Comparison of ENCODE assay signal across 11 mouse cellular contexts in the genomic region with DNA sequence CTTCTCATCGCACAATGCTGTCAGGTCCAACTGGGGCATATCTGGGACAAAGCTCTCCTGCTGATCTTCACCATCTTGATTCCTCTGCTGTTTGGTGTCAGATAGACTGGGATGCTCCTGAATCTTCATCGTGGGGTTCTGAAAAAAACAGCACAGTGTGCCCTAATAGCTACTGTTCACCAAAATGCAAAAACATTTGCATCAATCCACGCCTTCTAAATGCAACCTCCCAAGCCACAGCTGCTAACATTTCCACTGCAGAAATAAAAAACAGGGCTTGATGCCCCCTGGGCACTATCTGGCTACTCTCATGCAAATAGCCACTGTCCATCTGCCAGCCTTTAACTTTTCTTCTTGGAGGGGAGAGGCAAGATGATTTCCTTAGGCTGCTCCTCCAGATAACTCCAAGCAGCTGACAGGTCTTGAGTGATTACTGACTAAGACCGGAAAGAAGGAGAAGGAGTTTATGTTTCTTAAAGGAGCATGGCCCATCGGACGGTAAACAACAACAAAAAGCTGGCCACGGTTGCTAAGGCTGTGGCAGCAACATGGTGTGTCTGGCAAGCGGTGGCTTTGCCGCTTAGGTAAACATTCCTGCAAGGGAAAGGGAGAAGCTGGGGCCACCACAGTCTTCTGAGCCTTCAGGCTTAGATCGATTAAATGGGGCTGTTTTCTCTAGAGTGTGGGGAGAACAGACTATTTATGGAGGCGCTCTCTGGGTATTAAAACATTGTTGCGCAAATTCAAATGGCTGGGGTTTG. TPM values are rescaled to one million over a fixed set of nuclear protein-coding genes. Genes with fewer than 3 reads are reported as not detected.
DNase-seq lines count a peak whose midpoint lies in the region; ATAC-seq and TF ChIP-seq lines count a peak whose summit lies in the region.
"Had no signal": no experiment of that assay in that cellular context is flagged by ENCODE, and none has a peak within 500 bp of the region (broad histone marks: within the 10 kb centered on the region; RNA-seq: fewer than 3 reads in every experiment).

No protein-coding gene starts in this region.

- H3K27me3 ChIP-seq in kidney, embryonic 16.5 days (ENCODE audit: insufficient read depth, low read length) = no peaks in the 10 kb centered on the region
- H3K27me3 ChIP-seq in cerebellum, adult 2 months (ENCODE audit: control insufficient read depth, insufficient read depth, low read length) = no peaks in the 10 kb centered on the region
- H3K27me3 ChIP-seq in embryonic facial prominence, embryonic 14.5 days (replicated peaks; ENCODE audit: control insufficient read depth, insufficient read depth, low read length) = no peaks in the 10 kb centered on the region
- H3K27me3 ChIP-seq in midbrain, embryonic 15.5 days (replicated peaks) = no peaks in the 10 kb centered on the region

- H3K36me3 ChIP-seq in kidney, embryonic 16.5 days (ENCODE audit: insufficient read depth, low read length) = no peaks in the 10 kb centered on the region
- no peaks in the 10 kb centered on the region for H3K36me3 ChIP-seq in embryonic facial prominence, embryonic 14.5 days (ENCODE audit: control insufficient read depth, insufficient read depth, low read length)
- no peaks in the 10 kb centered on the region for H3K36me3 ChIP-seq in midbrain, embryonic 15.5 days (replicated peaks)

- TF ChIP-seq CTCF in cerebellum, adult 2 months (IDR thresholded peaks at IDR 0.05; ENCODE audit: borderline replicate concordance, insufficient read depth, low read depth, low read length) = no peak

- H3K4me2 ChIP-seq in kidney, embryonic 16.5 days (replicated peaks; ENCODE audit: low read depth, low read length) = peak overlapping the region; percentile 19
- H3K4me2 ChIP-seq in embryonic facial prominence, embryonic 14.5 days (ENCODE audit: low read depth, low read length) = peak overlapping the region; percentile 31
- H3K4me2 ChIP-seq in midbrain, embryonic 15.5 days = peak overlapping the region; percentile 15; the same call in 1 of the 2 replicates

- no peaks in the 10 kb centered on the region for H3K4me1 ChIP-seq in kidney, embryonic 16.5 days (ENCODE audit: insufficient read depth, low read length)
- peaks cover 5% of the 10 kb centered on the region for H3K4me1 ChIP-seq in cerebellum, adult 2 months (ENCODE audit: control insufficient read depth, insufficient read depth, low read length)
- peaks cover 3% of the 10 kb centered on the region; the same call in 1 of the 2 replicates for H3K4me1 ChIP-seq in embryonic facial prominence, embryonic 14.5 days (ENCODE audit: control insufficient read depth, insufficient read depth, low read length)
- peaks cover 9% of the 10 kb centered on the region for H3K4me1 ChIP-seq in midbrain, embryonic 15.5 days

- WGBS in kidney, embryonic 16.5 days = 31% methylated on average over 12 of the region's 12 CpGs
- 6% methylated on average over 12 of the region's 12 CpGs for WGBS in cerebellum, adult 2 months
- 29% methylated on average over 12 of the region's 12 CpGs for WGBS in embryonic facial prominence, embryonic 14.5 days
- WGBS in midbrain, embryonic 15.5 days = 39% methylated on average over 12 of the region's 12 CpGs

- no peak overlapping the region for H3K9ac ChIP-seq in kidney, embryonic 16.5 days (replicated peaks; ENCODE audit: low read length)
- H3K9ac ChIP-seq in embryonic facial prominence, embryonic 14.5 days (ENCODE audit: low read depth, low read length) = no peak overlapping the region
- no peak overlapping the region for H3K9ac ChIP-seq in midbrain, embryonic 15.5 days

- TF ChIP-seq POLR2A in cerebellum, adult 2 months (IDR thresholded peaks at IDR 0.05; ENCODE audit: borderline replicate concordance, insufficient read depth, low read length) = peak; percentile 32; the same call in 1 of the 2 replicates

- H3K4me3 ChIP-seq in kidney, embryonic 16.5 days (ENCODE audit: low read length) = no peak overlapping the region
- peak overlapping the region; percentile 47 for H3K4me3 ChIP-seq in cerebellum, adult 2 months (replicated peaks; ENCODE audit: insufficient read depth, low read depth, low read length)
- H3K4me3 ChIP-seq in embryonic facial prominence, embryonic 14.5 days (ENCODE audit: low read depth, low read length) = no peak overlapping the region
- H3K4me3 ChIP-seq in midbrain, embryonic 15.5 days = no peak overlapping the region

- 0 out of 2 replicates have a peak, but pooled peaks have one; percentile 39 for ATAC-seq in kidney, embryonic 16.5 days (ENCODE audit: low FRiP score, low TSS enrichment)
- peak; percentile 33 for ATAC-seq in embryonic facial prominence, embryonic 14.5 days (ENCODE audit: low read depth)
- ATAC-seq in midbrain, embryonic 15.5 days (replicated peaks) = peak; percentile 71

- H3K9me3 ChIP-seq in kidney, embryonic 16.5 days (ENCODE audit: low read length) = no peaks in the 10 kb centered on the region
- no peaks in the 10 kb centered on the region for H3K9me3 ChIP-seq in embryonic facial prominence, embryonic 14.5 days (ENCODE audit: control insufficient read depth, low read length)
- no peaks in the 10 kb centered on the region for H3K9me3 ChIP-seq in midbrain, embryonic 15.5 days

- no peak for DNase-seq in kidney, adult 11 months
- peak; percentile 80 to 83 for DNase-seq in cerebellum, adult 2 months
- DNase-seq in embryonic facial prominence, embryonic 14.5 days (ENCODE audit: low spot score) = peak; percentile 24
- DNase-seq in adrenal gland, postnatal 25 days = no peak
- no peak for DNase-seq in left cerebral cortex, adult 18-20 months (ENCODE audit: low spot score in 2 of 2)
- no peak for DNase-seq in gastrocnemius, adult 8-10 months (ENCODE audit: low spot score in 2 of 2)
- DNase-seq: spleen, adult 18-20 months had no signal

- H3K27ac ChIP-seq in kidney, embryonic 16.5 days (ENCODE audit: low read length) = no peak overlapping the region
- peak overlapping the region; percentile 99 for H3K27ac ChIP-seq in cerebellum, adult 2 months (ENCODE audit: insufficient read depth, low read length)
- no peak overlapping the region for H3K27ac ChIP-seq in embryonic facial prominence, embryonic 14.5 days (replicated peaks; ENCODE audit: low read depth, low read length)
- peak overlapping the region; percentile 42; the same call in 1 of the 2 replicates for H3K27ac ChIP-seq in midbrain, embryonic 15.5 days

RNA-seq across cellular contexts. Expression of gene Nap1l5, which starts 58.4 kb away (rescaled TPM):
- polyA plus RNA-seq in kidney, embryonic 16.5 days (2015; fragmentation: Nextera tagmentation; extraction: Ambion mirVana) = 0.85 and 1.8 TPM in 2 replicates
- 648 and 689 TPM in 2 replicates for polyA plus RNA-seq in cerebellum, adult 2 months (2012; rRNA removed)
- 5.9 and 6.8 TPM in 2 replicates for polyA plus RNA-seq in embryonic facial prominence, embryonic 14.5 days (2014; fragmentation: Nextera tagmentation; extraction: Ambion mirVana)
- polyA plus RNA-seq in midbrain, embryonic 15.5 days (2015; fragmentation: Nextera tagmentation; extraction: Ambion mirVana) = 247 and 248 TPM in 2 replicates
- total RNA-seq in adrenal gland, postnatal 25 days (2021) = 33.5 TPM in 2 replicates
- total RNA-seq in left cerebral cortex, adult 18-20 months (2021) = 100 to 1,000 TPM; 351 to 372 TPM
- under 1 TPM in 3 of 4 experiments, not detected in 1; 0.17 to 0.40 (median 0.34) TPM for total RNA-seq in gastrocnemius, adult 8-10 months (2022)
- total RNA-seq: MEL had no signal
- polyA plus RNA-seq: liver, adult 2 months had no signal

RNA-seq across cellular contexts. Expression of gene Fam13a, which starts 59.1 kb away (rescaled TPM):
- polyA plus RNA-seq in kidney, embryonic 16.5 days (2015; fragmentation: Nextera tagmentation; extraction: Ambion mirVana) = 10.5 and 11.5 TPM in 2 replicates
- polyA plus RNA-seq in cerebellum, adult 2 months (2012; rRNA removed) = 23.4 and 23.5 TPM in 2 replicates
- 8.2 and 10.1 TPM in 2 replicates for polyA plus RNA-seq in embryonic facial prominence, embryonic 14.5 days (2014; fragmentation: Nextera tagmentation; extraction: Ambion mirVana)
- 10.9 and 12.5 TPM in 2 replicates for polyA plus RNA-seq in midbrain, embryonic 15.5 days (2015; fragmentation: Nextera tagmentation; extraction: Ambion mirVana)
- 49.5 and 64.0 TPM in 2 replicates for total RNA-seq in adrenal gland, postnatal 25 days (2021)
- total RNA-seq in left cerebral cortex, adult 18-20 months (2021) = 10 to 100 TPM; 11.4 to 14.5 TPM
- total RNA-seq in gastrocnemius, adult 8-10 months (2022) = 10 to 100 TPM in 3 of 4 experiments, 1 to 10 TPM in 1; 6.1 to 13.4 (median 11.9) TPM
- total RNA-seq: MEL had no signal

Comparison
In these comparisons a context has a peak if more than half of its experiments do, and no peak if none do; other contexts are left out.
1. H3K27ac ChIP-seq: peak in cerebellum, adult 2 months (single experiment) and midbrain, embryonic 15.5 days (single experiment); none in kidney, embryonic 16.5 days (single experiment) and embryonic facial prominence, embryonic 14.5 days (single experiment).
2. DNase-seq: peak in cerebellum, adult 2 months (2 of 2) and embryonic facial prominence, embryonic 14.5 days (single experiment); none in kidney, adult 11 months (single experiment), adrenal gland, postnatal 25 days (single experiment), left cerebral cortex, adult 18-20 months (0 of 2) and gastrocnemius, adult 8-10 months (0 of 2).
3. RNA of gene Nap1l5, which starts 58.4 kb away (polyA plus RNA-seq): 648 to 689 TPM in cerebellum, adult 2 months and 247 to 248 TPM in midbrain, embryonic 15.5 days; 5.9 to 6.8 TPM in embryonic facial prominence, embryonic 14.5 days and 0.85 to 1.8 TPM in kidney, embryonic 16.5 days; every median in the first group is over 10 times any median in the second.
4. Peak in every context shown above with its lines, with median percentiles within 50 percentile points of each other: ATAC-seq and H3K4me2 ChIP-seq.